Mouse (Mus musculus) stomach, embryonic 16.5 days (tissue): ENCODE measurements around the gene Sptbn2. TPM values are rescaled to one million over a fixed set of nuclear protein-coding genes. Genes with fewer than 3 reads are reported as not detected.
A peak's percentile ranks its signal among the peaks of the same experiment; 100 is the strongest.

ENCODE experiments used
- ATAC-seq: fragments of 200-750 bp; cut with Nextera tagmentation; 2 replicates; pipeline ENCODE4 v1.8.0; 2017; ENCODE audit warnings: moderate number of reproducible peaks, moderate TSS enrichment; ENCODE audit not compliant: insufficient read depth, low FRiP score
- H3K27ac ChIP-seq: fragments of 300-500 bp; sonication (generic); 2 replicates; pipeline ENCODE4 v1.5.1; 2014; ENCODE audit warnings: low read length
- H3K27me3 ChIP-seq: fragments of 300-500 bp; sonication (generic); 2 replicates; pipeline ENCODE4 v1.6.1; 2014; ENCODE audit warnings: low read length, control low read depth, mixed read lengths; ENCODE audit not compliant: control insufficient read depth, insufficient read depth
- H3K36me3 ChIP-seq: fragments of 300-500 bp; sonication (generic); 2 replicates; pipeline ENCODE4 v1.6.1; 2014; ENCODE audit warnings: low read length; ENCODE audit not compliant: control insufficient read depth, insufficient read depth
- H3K4me1 ChIP-seq: fragments of 300-500 bp; sonication (generic); 2 replicates; pipeline ENCODE4 v1.6.1; 2014; ENCODE audit warnings: low read length, control low read depth, mixed read lengths; ENCODE audit not compliant: control insufficient read depth, insufficient read depth
- H3K4me2 ChIP-seq: fragments of 300-500 bp; sonication (generic); 2 replicates; pipeline ENCODE4 v1.6.1; 2014; ENCODE audit warnings: low read depth, low read length, mixed read lengths
- H3K4me3 ChIP-seq: fragments of 300-500 bp; sonication (generic); replicated peaks from 2 replicates; pipeline ENCODE4 v1.5.1; 2014; ENCODE audit warnings: mild to moderate bottlenecking, low read length
- H3K9ac ChIP-seq: fragments of 300-500 bp; sonication (generic); 2 replicates; pipeline ENCODE4 v1.6.1; 2014; ENCODE audit warnings: low read length
- H3K9me3 ChIP-seq: fragments of 300-500 bp; sonication (generic); replicated peaks from 2 replicates; pipeline ENCODE4 v1.6.1; 2016; ENCODE audit warnings: low read length, control low read depth; ENCODE audit not compliant: control insufficient read depth
- WGBS: fragments of 180-500 bp; shearing (Covaris S2); extraction: QIAGEN DNeasy Blood & Tissue Kit; methylation state at CpG from one replicate; pipeline ENCODE4 v1.1.7; 2014; 5-methylcytosine and 5-hydroxymethylcytosine counted together
- polyA plus RNA-seq: library from polyadenylated mRNA; unstranded; fragments of >200 nt; fragmentation: Nextera tagmentation; extraction: Ambion mirVana; gene quantifications from 2 replicates; pipeline ENCODE4 v1.2.1, GENCODE M21; 2015

The Sptbn2 gene
- polyA plus RNA-seq, 1 experiment from 2014 or later, result 4.7 TPM

DNA sequence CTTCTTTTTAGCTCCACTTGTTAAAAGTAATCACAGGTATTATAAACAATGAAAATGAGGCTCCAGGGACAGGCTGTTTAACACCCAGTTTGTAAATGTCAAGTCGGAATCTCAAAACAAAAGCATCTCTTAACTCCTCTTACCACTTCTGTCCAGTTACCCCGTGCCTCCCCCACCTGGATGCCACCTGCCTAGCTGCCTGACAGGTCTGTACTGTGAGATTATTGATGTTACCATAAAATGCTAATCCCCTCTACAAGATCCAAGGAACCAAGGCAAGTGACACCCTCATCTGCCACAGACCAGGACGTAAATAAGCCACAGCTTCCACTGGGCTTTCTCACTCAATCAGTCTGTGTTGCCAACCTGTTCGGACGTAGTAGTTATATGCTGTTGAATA lies 11.1 kb upstream of the Sptbn2 start:
- WGBS, result 48% methylated on average over 5 of the region's 5 CpGs
- H3K4me3 ChIP-seq, result no peak overlapping the region
- H3K9me3 ChIP-seq, result no peaks in the 10 kb centered on the region
- no peak overlapping the region for H3K4me2 ChIP-seq
- no peak overlapping the region for H3K27ac ChIP-seq
- H3K9ac ChIP-seq, result no peak overlapping the region
- ATAC-seq, result no peak
- peaks cover 17% of the 10 kb centered on the region for H3K27me3 ChIP-seq
- 0 out of 2 replicates have a peak, but pooled peaks cover 7% of the 10 kb centered on the region for H3K4me1 ChIP-seq
- no peaks in the 10 kb centered on the region for H3K36me3 ChIP-seq

DNA sequence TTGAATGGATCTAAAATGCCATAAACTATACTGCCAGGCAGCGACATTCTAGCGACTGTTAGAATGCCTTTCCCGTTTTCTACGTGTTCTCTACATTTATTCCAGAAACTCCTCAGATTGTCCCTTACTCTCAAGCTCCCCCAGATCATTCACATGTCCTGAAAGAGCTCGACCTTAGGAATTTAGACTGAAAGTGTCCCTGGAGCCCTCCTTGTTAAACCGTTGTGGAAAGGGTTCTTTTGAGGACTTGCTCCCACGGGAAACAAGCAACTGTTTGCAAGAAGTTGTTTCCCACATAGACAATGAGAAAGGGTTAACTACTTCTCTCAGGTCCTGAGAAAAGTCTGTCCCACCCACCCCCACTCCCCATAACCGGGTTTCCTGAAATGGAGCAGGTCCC lies 10.3 kb upstream of the Sptbn2 start:
- 64% methylated on average over 8 of the region's 8 CpGs for WGBS

GRCm38 (mm10) chr19:4701221-4701620 lies 9.7 kb upstream of the Sptbn2 start:
- 35% methylated on average over 7 of the region's 7 CpGs for WGBS

More for the DNA sequence above, 10.3 kb upstream of the Sptbn2 start:
- Histone ChIP-seq H3K9ac (no peak overlapping the region), H3K4me1 (0 out of 2 replicates have a peak, but pooled peaks cover 7% of the 10 kb centered on the region), H3K36me3 (no peaks in the 10 kb centered on the region), H3K4me2 (no peak overlapping the region), H3K9me3 (no peaks in the 10 kb centered on the region), H3K4me3 (no peak overlapping the region), H3K27ac (no peak overlapping the region), H3K27me3 (peaks cover 17% of the 10 kb centered on the region)
- ATAC-seq, result no peak

GRCm38 (mm10) chr19:4708765-4709164 lies 2.2 kb upstream of the Sptbn2 start:
- no peaks in the 10 kb centered on the region for H3K36me3 ChIP-seq
- no peaks in the 10 kb centered on the region for H3K9me3 ChIP-seq
- no peak overlapping the region for H3K4me2 ChIP-seq
- no peak overlapping the region for H3K9ac ChIP-seq
- no peak overlapping the region for H3K27ac ChIP-seq
- ATAC-seq, result no peak
- H3K27me3 ChIP-seq, result peaks cover 34% of the 10 kb centered on the region
- H3K4me1 ChIP-seq, result peaks cover 7% of the 10 kb centered on the region
- no peak overlapping the region for H3K4me3 ChIP-seq
- 80% methylated on average over 10 of the region's 10 CpGs for WGBS

More at GRCm38 (mm10) chr19:4701221-4701620, 9.7 kb upstream of the Sptbn2 start:
- 0 out of 2 replicates have a peak, but pooled peaks cover 7% of the 10 kb centered on the region for H3K4me1 ChIP-seq
- no peak overlapping the region for H3K4me3 ChIP-seq
- no peaks in the 10 kb centered on the region for H3K36me3 ChIP-seq
- no peaks in the 10 kb centered on the region for H3K9me3 ChIP-seq
- H3K27ac ChIP-seq, result no peak overlapping the region
- H3K9ac ChIP-seq, result no peak overlapping the region
- no peak overlapping the region for H3K4me2 ChIP-seq
- no peak for ATAC-seq
- peaks cover 17% of the 10 kb centered on the region for H3K27me3 ChIP-seq

- H3K9ac ChIP-seq, result peak overlapping the region; percentile 73
- peaks cover 43% of the 10 kb centered on the region for H3K27me3 ChIP-seq
- no peaks in the 10 kb centered on the region for H3K9me3 ChIP-seq
- peak; percentile 44; the same call in 1 of the 2 replicates for ATAC-seq
- no peaks in the 10 kb centered on the region for H3K36me3 ChIP-seq
- peaks cover 7% of the 10 kb centered on the region for H3K4me1 ChIP-seq
- peak overlapping the region; percentile 100 for H3K4me2 ChIP-seq
- peak overlapping the region; percentile 57 for H3K4me3 ChIP-seq
- WGBS, result 2% methylated on average over 38 of the region's 65 CpGs
- H3K27ac ChIP-seq, result no peak overlapping the region
Observed at GRCm38 (mm10) chr19:4711601-4712155, 711 bp downstream of the Sptbn2 start.

DNA sequence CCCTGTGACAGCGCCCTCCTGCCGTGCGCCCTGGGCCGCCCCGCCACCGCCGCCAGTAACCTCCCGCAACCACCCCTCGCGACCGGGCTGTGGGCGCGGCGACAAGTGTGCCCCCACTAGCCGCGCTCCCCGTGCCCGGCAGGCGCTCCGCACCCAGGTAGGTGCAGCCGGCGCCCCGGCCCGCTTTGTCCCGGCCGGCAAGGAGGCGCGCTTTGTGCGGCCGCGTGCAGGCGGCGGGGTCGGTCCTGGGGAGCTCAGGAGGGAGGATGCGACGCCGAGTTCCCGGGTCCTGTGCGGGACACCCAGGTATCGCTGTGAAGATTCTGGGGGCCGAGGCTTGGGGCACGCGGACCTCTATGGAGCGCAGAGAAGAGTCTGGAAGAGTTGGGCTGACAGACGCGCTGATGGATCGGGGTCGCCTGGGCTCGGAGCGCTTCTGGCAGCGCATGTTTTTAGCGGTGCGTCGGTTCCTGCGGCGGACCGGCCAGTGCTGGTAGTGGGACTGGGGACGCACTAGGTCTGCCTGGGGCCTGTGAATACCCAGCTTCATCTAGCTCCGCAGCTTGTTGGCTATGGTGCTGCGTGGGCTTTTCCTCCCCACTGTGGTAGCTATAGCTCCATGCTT lies 1.3 kb downstream of the Sptbn2 start:
- Histone ChIP-seq H3K4me3 (peak overlapping the region; percentile 57), H3K9me3 (no peaks in the 10 kb centered on the region), H3K4me2 (peak overlapping the region; percentile 100), H3K36me3 (no peaks in the 10 kb centered on the region), H3K27ac (no peak overlapping the region), H3K4me1 (peaks cover 7% of the 10 kb centered on the region), H3K27me3 (peaks cover 43% of the 10 kb centered on the region), H3K9ac (peak overlapping the region; percentile 73)
- ATAC-seq, result peak; percentile 50; the same call in 1 of the 2 replicates
- WGBS, result 1% methylated on average over 53 of the region's 60 CpGs

DNA sequence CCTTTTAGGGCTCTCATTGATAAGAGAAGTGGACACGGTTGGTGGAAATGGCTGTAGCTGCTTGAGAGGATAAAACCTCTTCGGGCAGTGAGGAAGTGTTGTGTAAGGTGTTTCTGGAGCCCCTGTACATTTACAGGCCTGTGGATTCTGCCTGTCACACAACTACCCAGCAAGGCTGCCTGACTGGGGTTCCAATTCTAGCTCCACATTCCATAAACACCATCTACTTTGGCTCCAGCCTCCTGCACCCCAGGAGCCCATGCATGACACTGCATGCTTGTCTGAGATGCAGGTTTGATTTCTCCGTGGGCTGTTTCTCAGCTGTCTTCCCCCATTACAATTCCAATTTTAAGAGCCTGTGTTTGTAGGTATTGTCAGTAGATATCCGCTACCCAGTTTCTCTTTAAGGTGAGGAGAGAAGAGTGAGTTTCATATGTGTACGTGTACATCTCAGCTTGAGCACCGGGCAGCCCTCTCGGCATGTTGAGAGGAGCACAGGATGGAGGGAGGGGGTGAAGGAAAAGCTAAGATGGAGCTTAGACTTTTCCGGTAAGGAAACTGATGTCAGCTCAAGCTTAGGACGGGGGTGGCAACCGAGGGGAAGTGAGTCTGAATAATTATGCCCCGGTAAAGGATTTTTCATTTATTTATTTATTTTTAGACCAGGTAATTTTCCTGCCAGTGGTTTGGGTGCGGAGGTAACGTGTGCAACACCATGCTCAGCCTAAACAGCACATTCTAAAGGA lies 2.0 kb downstream of the Sptbn2 start:
- peak overlapping the region; percentile 100 for H3K4me2 ChIP-seq
- no peaks in the 10 kb centered on the region for H3K9me3 ChIP-seq
- WGBS, result 47% methylated on average over 13 of the region's 13 CpGs
- no peak overlapping the region for H3K9ac ChIP-seq
- H3K27me3 ChIP-seq, result peaks cover 43% of the 10 kb centered on the region
- no peaks in the 10 kb centered on the region for H3K36me3 ChIP-seq
- peak overlapping the region; percentile 57 for H3K4me3 ChIP-seq
- no peak overlapping the region for H3K27ac ChIP-seq
- ATAC-seq, result no peak
- H3K4me1 ChIP-seq, result peaks cover 7% of the 10 kb centered on the region

GRCm38 (mm10) chr19:4713886-4714285 lies 2.9 kb downstream of the Sptbn2 start:
- ATAC-seq, result no peak
- peaks cover 9% of the 10 kb centered on the region for H3K4me1 ChIP-seq
- H3K36me3 ChIP-seq, result no peaks in the 10 kb centered on the region
- WGBS, result 63% methylated on average over 3 of the region's 3 CpGs
- H3K27ac ChIP-seq, result no peak overlapping the region
- H3K27me3 ChIP-seq, result peaks cover 43% of the 10 kb centered on the region
- no peaks in the 10 kb centered on the region for H3K9me3 ChIP-seq
- no peak overlapping the region for H3K4me2 ChIP-seq
- no peak overlapping the region for H3K4me3 ChIP-seq
- H3K9ac ChIP-seq, result no peak overlapping the region

DNA sequence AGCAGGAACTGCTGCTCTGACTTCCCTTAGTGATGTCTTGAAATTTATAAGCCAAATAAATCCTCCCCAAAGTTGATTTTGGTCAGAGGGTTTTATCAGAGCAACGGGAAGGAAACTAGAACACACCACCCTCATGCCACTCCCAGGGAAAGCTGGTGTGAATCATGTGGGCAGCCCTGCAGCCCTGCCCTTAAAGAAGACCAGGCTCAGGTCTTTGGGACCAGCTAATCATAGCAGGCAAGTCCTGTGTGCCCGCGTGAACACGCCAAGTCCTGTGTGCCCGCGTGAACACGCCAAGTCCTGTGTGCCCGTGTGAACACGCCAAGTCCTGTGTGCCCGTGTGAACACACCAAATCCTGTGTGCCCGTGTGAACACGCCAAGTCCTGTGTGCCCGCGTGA lies 5.8 kb downstream of the Sptbn2 start:
- no peaks in the 10 kb centered on the region for H3K36me3 ChIP-seq
- H3K27me3 ChIP-seq, result peaks cover 28% of the 10 kb centered on the region
- no peaks in the 10 kb centered on the region for H3K9me3 ChIP-seq
- peaks cover 10% of the 10 kb centered on the region for H3K4me1 ChIP-seq
- 97% methylated on average over 14 of the region's 14 CpGs for WGBS
- no peak overlapping the region for H3K9ac ChIP-seq
- no peak for ATAC-seq
- H3K4me2 ChIP-seq, result no peak overlapping the region
- H3K4me3 ChIP-seq, result no peak overlapping the region
- H3K27ac ChIP-seq, result no peak overlapping the region
